ENCODE assay signal across 19 mouse cellular contexts in the genomic region with DNA sequence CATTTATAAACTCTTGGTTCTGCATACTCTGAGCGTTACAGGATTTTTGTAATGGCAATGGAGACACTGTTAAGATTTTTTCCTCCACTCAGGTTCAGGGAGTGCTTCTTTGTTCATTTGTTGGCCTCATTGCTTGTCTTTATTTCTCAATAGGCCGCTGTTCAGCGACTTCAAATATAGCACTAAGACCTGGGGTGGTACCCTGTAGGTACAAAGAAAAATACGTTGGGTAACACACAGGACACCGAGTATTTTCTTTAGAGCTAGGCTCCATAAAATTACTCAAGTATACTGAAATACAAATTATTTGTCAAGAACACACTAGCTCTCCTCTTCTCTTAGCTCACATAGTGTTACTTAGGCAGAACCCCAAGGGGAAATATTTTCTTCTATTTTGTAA. TPM values are rescaled to one million over a fixed set of nuclear protein-coding genes. Genes with fewer than 3 reads are reported as not detected.
DNase-seq lines count a peak whose midpoint lies in the region; ATAC-seq and TF ChIP-seq lines count a peak whose summit lies in the region.
"Had no signal": no experiment of that assay in that cellular context is flagged by ENCODE, and none has a peak within 500 bp of the region (broad histone marks: within the 10 kb centered on the region; RNA-seq: fewer than 3 reads in every experiment).

No protein-coding gene starts in this region.

- intact Hi-C loops in left cerebral cortex, postnatal 25 days (cut with DNase I): loop anchor here (5.0 kb wide), 3 partner anchors 177 to 247 kb away; partner anchors contain the start of genes Gm5089 and Zic2

- H3K4me1 ChIP-seq in cerebellum, adult 2 months (ENCODE audit: control insufficient read depth, insufficient read depth, low read length): peaks cover 24% of the 10 kb centered on the region
- peaks cover 62% of the 10 kb centered on the region for H3K4me1 ChIP-seq in midbrain, embryonic 10.5 days
- H3K4me1 ChIP-seq in midbrain, postnatal 0 days (ENCODE audit: insufficient read depth, low read length): no peaks in the 10 kb centered on the region
- H3K4me1 ChIP-seq in hindbrain, embryonic 16.5 days (ENCODE audit: control insufficient read depth, insufficient read depth, low read depth, low read length): no peaks in the 10 kb centered on the region
- H3K4me1 ChIP-seq: neural tube, embryonic 15.5 days had no signal

- no peak for TF ChIP-seq POLR2A in cerebellum, adult 2 months (IDR thresholded peaks at IDR 0.05; ENCODE audit: borderline replicate concordance, insufficient read depth, low read length)

- H3K9me3 ChIP-seq in midbrain, embryonic 10.5 days (replicated peaks): no peaks in the 10 kb centered on the region
- H3K9me3 ChIP-seq in midbrain, postnatal 0 days (ENCODE audit: low read length): no peaks in the 10 kb centered on the region
- H3K9me3 ChIP-seq in hindbrain, embryonic 16.5 days (ENCODE audit: control insufficient read depth, low read length): no peaks in the 10 kb centered on the region
- H3K9me3 ChIP-seq: heart, embryonic 10.5 days; limb, embryonic 13.5 days; neural tube, embryonic 15.5 days had no signal

- H3K27me3 ChIP-seq in cerebellum, adult 2 months (ENCODE audit: control insufficient read depth, insufficient read depth, low read length): no peaks in the 10 kb centered on the region
- peaks cover 84% of the 10 kb centered on the region for H3K27me3 ChIP-seq in midbrain, embryonic 10.5 days (ENCODE audit: low read depth, poor library complexity, severe bottlenecking)
- peaks cover 69% of the 10 kb centered on the region for H3K27me3 ChIP-seq in midbrain, postnatal 0 days (ENCODE audit: insufficient read depth, low read length)
- H3K27me3 ChIP-seq in hindbrain, embryonic 16.5 days (replicated peaks; ENCODE audit: control insufficient read depth, insufficient read depth, low read length): peaks cover 26% of the 10 kb centered on the region
- H3K27me3 ChIP-seq: CH12.LX had no signal

- no peak for DNase-seq in cerebellum, adult 2 months
- DNase-seq in cerebellum, adult 11-12 months: no peak
- DNase-seq in midbrain, embryonic 10.5 days (ENCODE audit: low spot score): no peak
- DNase-seq in midbrain, postnatal 0 days (ENCODE audit: low spot score): no peak
- DNase-seq in retina, embryonic 14.5 days (ENCODE audit: low spot score): peak; percentile 34
- no peak for DNase-seq in left cerebral cortex, postnatal 25 days (ENCODE audit: low spot score in 2 of 2)
- DNase-seq in MN1 (ENCODE audit: low spot score): no peak
- DNase-seq: adrenal gland, adult 2 months; gastrocnemius, postnatal 25 days; layer of hippocampus, adult 9-11 months; thymus, adult 18-20 months had no signal

- ATAC-seq in midbrain, postnatal 0 days (ENCODE audit: low FRiP score): no peak
- ATAC-seq in hindbrain, embryonic 16.5 days: no peak
- ATAC-seq: intestine, postnatal 0 days had no signal

- H3K4me2 ChIP-seq in midbrain, postnatal 0 days (ENCODE audit: low read depth, low read length, poor library complexity, severe bottlenecking): no peak overlapping the region
- no peak overlapping the region; the same call in 1 of the 2 replicates for H3K4me2 ChIP-seq in hindbrain, embryonic 16.5 days (ENCODE audit: low read length)
- H3K4me2 ChIP-seq: neural tube, embryonic 15.5 days had no signal

- H3K36me3 ChIP-seq in midbrain, embryonic 10.5 days: no peaks in the 10 kb centered on the region
- no peaks in the 10 kb centered on the region for H3K36me3 ChIP-seq in midbrain, postnatal 0 days (ENCODE audit: insufficient read depth, low read length)
- H3K36me3 ChIP-seq in hindbrain, embryonic 16.5 days (ENCODE audit: control insufficient read depth, insufficient read depth, low read length): no peaks in the 10 kb centered on the region
- H3K36me3 ChIP-seq: heart, embryonic 10.5 days; limb, embryonic 13.5 days; neural tube, embryonic 15.5 days had no signal

- no peak for TF ChIP-seq CTCF in cerebellum, adult 2 months (IDR thresholded peaks at IDR 0.05; ENCODE audit: borderline replicate concordance, insufficient read depth, low read depth, low read length)
- TF ChIP-seq CTCF in midbrain, postnatal 0 days (IDR thresholded peaks at IDR 0.05): no peak

- 17% methylated on average over 5 of the region's 5 CpGs for WGBS in cerebellum, adult 2 months
- WGBS in midbrain, embryonic 10.5 days: 59% methylated on average over 5 of the region's 5 CpGs
- WGBS in midbrain, postnatal 0 days: 49% methylated on average over 5 of the region's 5 CpGs
- WGBS in hindbrain, embryonic 16.5 days: 59% methylated on average over 5 of the region's 5 CpGs

- H3K9ac ChIP-seq in midbrain, postnatal 0 days (replicated peaks; ENCODE audit: low read length, poor library complexity, severe bottlenecking): no peak overlapping the region
- no peak overlapping the region for H3K9ac ChIP-seq in hindbrain, embryonic 16.5 days (ENCODE audit: low read depth, low read length)
- H3K9ac ChIP-seq: limb, embryonic 13.5 days; liver, embryonic 14.5 days; neural tube, embryonic 15.5 days had no signal

- no peak overlapping the region for H3K4me3 ChIP-seq in cerebellum, adult 2 months (replicated peaks; ENCODE audit: insufficient read depth, low read depth, low read length)
- H3K4me3 ChIP-seq in midbrain, embryonic 10.5 days: no peak overlapping the region
- H3K4me3 ChIP-seq in midbrain, postnatal 0 days (ENCODE audit: low read depth, low read length): no peak overlapping the region
- no peak overlapping the region for H3K4me3 ChIP-seq in hindbrain, embryonic 16.5 days (ENCODE audit: low read length)
- H3K4me3 ChIP-seq: heart, embryonic 10.5 days; limb, embryonic 13.5 days; neural tube, embryonic 15.5 days had no signal

- peak overlapping the region; percentile 90 for H3K27ac ChIP-seq in cerebellum, adult 2 months (ENCODE audit: insufficient read depth, low read length)
- H3K27ac ChIP-seq in midbrain, embryonic 10.5 days (replicated peaks): peak overlapping the region; percentile 70; the same call in 1 of the 2 replicates
- H3K27ac ChIP-seq in midbrain, postnatal 0 days (ENCODE audit: low read depth, low read length): no peak overlapping the region
- H3K27ac ChIP-seq in hindbrain, embryonic 16.5 days (ENCODE audit: low read depth, low read length): peak overlapping the region; percentile 66
- H3K27ac ChIP-seq: heart, embryonic 10.5 days; kidney, postnatal 0 days; limb, embryonic 13.5 days; liver, embryonic 14.5 days; neural tube, embryonic 15.5 days had no signal

RNA-seq across cellular contexts. Expression of gene Clybl, which starts 48.5 kb away (rescaled TPM):
- 38.1 and 40.6 TPM in 2 replicates for polyA plus RNA-seq in cerebellum, adult 2 months (2012; rRNA removed)
- 27.5 and 29.1 TPM in 2 replicates for polyA plus RNA-seq in midbrain, embryonic 10.5 days (2016; fragmentation: Nextera tagmentation; extraction: Ambion mirVana)
- total RNA-seq in midbrain, postnatal 0 days (2014; rRNA removed): 8.7 and 13.3 TPM in 2 replicates
- polyA plus RNA-seq in midbrain, postnatal 0 days (2015; fragmentation: Nextera tagmentation; extraction: Ambion mirVana): 21.1 and 21.6 TPM in 2 replicates
- polyA plus RNA-seq in hindbrain, embryonic 16.5 days (2015; fragmentation: Nextera tagmentation; extraction: Ambion mirVana): 15.7 and 21.6 TPM in 2 replicates
- 10 to 100 TPM; 21.5 to 23.8 TPM for total RNA-seq in left cerebral cortex, postnatal 25 days (2021)
